Mouse (Mus musculus) B cell, adult (primary cell): ENCODE data around the gene Naa10. TPM values are rescaled to one million over a fixed set of nuclear protein-coding genes. Genes with fewer than 3 reads are reported as not detected.

Experiments used
- total RNA-seq: library from RNA; stranded (reverse); gene quantifications from 4 replicates; pipeline ENCODE4 v1.2.4, GENCODE M21; 2023; ENCODE audit not compliant: inconsistent age

Gene Naa10
- total RNA-seq, result 59.3 to 63.7 TPM (median 61.0 TPM) in 4 replicates

GRCm38 (mm10) chrX:73921823-73922549 lies at the start of gene Naa10, which contains the start of gene Arhgap4:
TSS of gene Naa10 (minus strand) at chrX:73921944.
TSS of gene Arhgap4 (minus strand) at chrX:73921870.

GRCm38 (mm10) chrX:73966248-73967176 lies 44.8 kb upstream of the Naa10 start, which contains the start of gene Hcfc1:
TSS of gene Hcfc1 (minus strand) at chrX:73966357.

GRCm38 (mm10) chrX:73930402-73931062 lies 8.8 kb upstream of the Naa10 start, which contains the start of gene Renbp:
TSS of gene Renbp (minus strand) at chrX:73930850.

GRCm38 (mm10) chrX:73895719-73896118 lies 26.0 kb downstream of the Naa10 start, which contains the start of gene L1cam:
TSS of gene L1cam (minus strand) at chrX:73896105.

GRCm38 (mm10) chrX:73891551-73892152 lies 30.1 kb downstream of the Naa10 start, which contains the start of gene Avpr2:
TSS of gene Avpr2 (plus strand) at chrX:73892102.

Other genes with a start within 250 kb of the Naa10 start
- gene Slc6a8, start 248.8 kb downstream of the Naa10 start, total RNA-seq, result 0.27 to 0.93 TPM (median 0.61 TPM) in 3 of 4 replicates, not detected in the other
- gene Bcap31, start 205.8 kb downstream of the Naa10 start, total RNA-seq, result 130 to 149 TPM (median 134 TPM) in 4 replicates
- 67.0 to 74.1 TPM (median 71.8 TPM) in 4 replicates for gene Abcd1, start 205.3 kb downstream of the Naa10 start, total RNA-seq
- 0.12 to 0.27 TPM in 2 of 4 replicates, not detected in the others for gene Plxnb3, start 164.9 kb downstream of the Naa10 start, total RNA-seq
- gene Srpk3, start 147.5 kb downstream of the Naa10 start, total RNA-seq, result 154 to 171 TPM (median 166 TPM) in 4 replicates
- 148 to 158 TPM (median 152 TPM) in 4 replicates for gene Idh3g, start 135.0 kb downstream of the Naa10 start, total RNA-seq
- 127 to 153 TPM (median 143 TPM) in 4 replicates for gene Ssr4, start 134.9 kb downstream of the Naa10 start, total RNA-seq
- gene Pdzd4, start 97.0 kb downstream of the Naa10 start, total RNA-seq, result 0.30 to 0.60 TPM (median 0.43 TPM) in 4 replicates
- not detected in 4 replicates for gene Avpr2, start 29.8 kb downstream of the Naa10 start, total RNA-seq
- gene L1cam, start 25.8 kb downstream of the Naa10 start, total RNA-seq, result 14.4 to 17.2 TPM (median 15.6 TPM) in 4 replicates
- gene Arhgap4, start 74 bp downstream of the Naa10 start, total RNA-seq, result 340 to 368 TPM (median 352 TPM) in 4 replicates
- gene Renbp, start 8.9 kb upstream of the Naa10 start, total RNA-seq, result 30.6 to 51.2 TPM (median 33.3 TPM) in 4 replicates
- gene Hcfc1, start 44.4 kb upstream of the Naa10 start, total RNA-seq, result 105 to 124 TPM (median 116 TPM) in 4 replicates
- gene Irak1, start 102.0 kb upstream of the Naa10 start, total RNA-seq, result 157 to 185 TPM (median 168 TPM) in 4 replicates
- gene Opn1mw, start 205.5 kb upstream of the Naa10 start, total RNA-seq, result not detected in 4 replicates
- gene Mecp2, start 213.4 kb upstream of the Naa10 start, total RNA-seq, result 41.7 to 52.4 TPM (median 47.8 TPM) in 4 replicates
- gene Tex28, start 245.9 kb upstream of the Naa10 start, total RNA-seq, result not detected in 4 replicates